Mouse (Mus musculus): ENCODE measurements around the gene Chmp1a. TPM values are rescaled to one million over a fixed set of nuclear protein-coding genes. Genes with fewer than 3 reads are reported as not detected.

Gene Chmp1a
- polyA plus RNA-seq, 1 experiment: 148 TPM

DNA sequence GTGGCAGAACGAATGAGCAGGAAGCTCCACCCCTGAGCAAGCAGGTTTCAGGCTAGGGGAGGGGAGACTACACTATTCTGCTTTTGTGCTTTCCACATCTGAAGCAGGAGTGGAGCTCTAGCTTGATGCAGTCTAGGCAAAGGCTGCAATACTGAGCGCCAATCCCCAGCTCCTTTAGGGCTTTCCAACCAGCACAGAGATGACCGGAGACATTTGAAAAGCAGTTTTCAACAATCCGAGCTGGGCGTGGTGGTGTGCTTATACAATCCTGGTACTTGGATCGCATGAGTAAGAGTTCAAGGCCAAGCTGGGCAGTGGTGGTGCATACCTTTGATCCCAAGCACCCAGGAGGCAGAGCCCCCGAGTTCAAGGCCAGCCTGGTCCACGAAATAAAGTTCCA is 20.7 kb downstream of the Chmp1a start:
- TF ChIP-seq CTCF (IDR thresholded peaks at IDR 0.05; ENCODE audit: extremely low read depth, insufficient read length, insufficient replicate concordance, low read depth, low read length) (no peak), POLR2A (IDR thresholded peaks at IDR 0.05; ENCODE audit: low read depth, low read length) (no peak)
- Histone ChIP-seq H3K36me3 (ENCODE audit: control insufficient read depth, insufficient read depth, low read length) (no peaks in the 10 kb centered on the region), H3K4me3 (ENCODE audit: low read depth, low read length) (0 out of 2 replicates have a peak overlapping the region, but pooled peaks have one; percentile 0), H3K27me3 (ENCODE audit: control insufficient read depth, insufficient read depth, low read length) (no peaks in the 10 kb centered on the region), H3K27ac (ENCODE audit: insufficient read depth, low read depth, low read length) (peak overlapping the region; percentile 75), H3K4me1 (ENCODE audit: control insufficient read depth, insufficient read depth, insufficient read length, low read length) (peaks cover 26% of the 10 kb centered on the region; the same call in 1 of the 2 replicates)
- 18% methylated on average over 8 of the region's 8 CpGs for WGBS

DNA sequence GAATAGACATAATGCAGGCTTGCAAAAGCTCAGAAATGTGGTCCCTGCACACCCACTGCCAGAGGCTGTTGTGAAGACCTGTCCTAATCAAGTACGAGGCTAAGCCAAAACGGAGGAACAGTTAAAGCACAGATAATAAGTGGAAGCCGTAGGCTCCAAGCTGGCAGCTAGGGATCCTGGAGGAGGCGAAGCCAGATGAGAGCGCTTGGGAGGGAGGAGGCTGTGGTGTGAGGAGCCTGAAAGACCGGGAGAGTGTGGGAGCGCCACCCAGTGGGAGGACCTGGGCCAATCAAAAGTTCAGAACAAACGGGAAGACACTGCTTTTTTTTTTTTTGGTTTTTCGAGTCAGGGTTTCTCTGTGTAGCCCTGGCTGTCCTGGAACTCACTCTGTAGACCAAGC is 21.9 kb downstream of the Chmp1a start:
- Histone ChIP-seq H3K36me3 (ENCODE audit: control insufficient read depth, insufficient read depth, low read length) (no peaks in the 10 kb centered on the region), H3K4me1 (ENCODE audit: control insufficient read depth, insufficient read depth, insufficient read length, low read length) (peaks cover 24% of the 10 kb centered on the region; the same call in 1 of the 2 replicates), H3K27me3 (ENCODE audit: control insufficient read depth, insufficient read depth, low read length) (no peaks in the 10 kb centered on the region), H3K4me3 (ENCODE audit: low read depth, low read length) (peak overlapping the region; percentile 25; the same call in 1 of the 2 replicates), H3K27ac (ENCODE audit: insufficient read depth, low read depth, low read length) (peak overlapping the region; percentile 57)
- TF ChIP-seq CTCF (IDR thresholded peaks at IDR 0.05; ENCODE audit: extremely low read depth, insufficient read length, insufficient replicate concordance, low read depth, low read length) (peak; percentile 67; the same call in 1 of the 2 replicates), POLR2A (IDR thresholded peaks at IDR 0.05; ENCODE audit: low read depth, low read length) (no peak)
- 2% methylated on average over 9 of the region's 9 CpGs for WGBS

DNA sequence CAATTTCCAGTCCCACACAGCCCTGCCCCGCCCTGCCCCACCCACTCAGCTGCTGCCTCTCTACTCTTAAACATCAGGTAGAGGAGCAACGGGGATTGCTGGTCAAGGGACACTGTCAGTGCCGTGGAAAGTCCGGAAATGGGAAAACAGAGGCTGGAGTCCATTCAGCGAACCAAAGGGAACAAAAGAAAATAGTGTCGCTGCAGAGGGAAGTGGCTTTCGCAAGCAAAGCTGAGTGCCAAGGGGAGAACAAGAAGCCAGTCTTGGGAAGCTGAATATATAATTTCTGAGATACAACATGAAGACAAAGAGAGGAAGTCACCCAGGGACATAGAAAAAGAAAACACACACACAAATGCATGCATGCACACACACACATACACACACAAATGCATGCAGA is 23.7 kb downstream of the Chmp1a start:
- WGBS: 16% methylated on average over 7 of the region's 7 CpGs
- TF ChIP-seq CTCF (IDR thresholded peaks at IDR 0.05; ENCODE audit: extremely low read depth, insufficient read length, insufficient replicate concordance, low read depth, low read length): no peak
- Histone ChIP-seq H3K27me3 (ENCODE audit: control insufficient read depth, insufficient read depth, low read length) (no peaks in the 10 kb centered on the region), H3K4me3 (ENCODE audit: low read depth, low read length) (no peak overlapping the region), H3K36me3 (ENCODE audit: control insufficient read depth, insufficient read depth, low read length) (no peaks in the 10 kb centered on the region), H3K4me1 (ENCODE audit: control insufficient read depth, insufficient read depth, insufficient read length, low read length) (peaks cover 24% of the 10 kb centered on the region; the same call in 1 of the 2 replicates), H3K27ac (ENCODE audit: insufficient read depth, low read depth, low read length) (peak overlapping the region; percentile 13; the same call in 1 of the 2 replicates)

DNA sequence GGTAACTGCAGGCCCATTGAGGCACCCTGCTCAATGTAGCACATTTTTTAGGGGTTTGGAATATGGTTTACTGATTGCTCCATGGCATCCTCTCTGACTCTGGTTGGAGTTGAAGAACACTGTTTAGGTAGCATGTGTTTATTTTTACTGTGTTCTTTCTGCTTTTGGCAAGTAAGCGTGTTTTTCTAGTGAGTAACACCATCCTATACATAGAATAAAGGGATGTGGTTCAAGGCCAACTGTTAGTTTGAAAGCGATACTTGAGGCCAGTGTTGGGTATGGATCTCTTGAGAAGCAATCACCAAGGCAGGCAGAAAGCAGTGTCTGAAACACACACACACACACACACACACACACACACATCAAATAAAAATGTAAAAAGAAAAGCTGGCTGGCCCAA is 24.6 kb downstream of the Chmp1a start:
- TF ChIP-seq POLR2A (IDR thresholded peaks at IDR 0.05; ENCODE audit: low read depth, low read length): no peak
- TF ChIP-seq CTCF (IDR thresholded peaks at IDR 0.05; ENCODE audit: extremely low read depth, insufficient read length, insufficient replicate concordance, low read depth, low read length): no peak
- Histone ChIP-seq H3K27ac (ENCODE audit: insufficient read depth, low read depth, low read length) (no peak overlapping the region), H3K4me3 (ENCODE audit: low read depth, low read length) (no peak overlapping the region), H3K4me1 (ENCODE audit: control insufficient read depth, insufficient read depth, insufficient read length, low read length) (peaks cover 20% of the 10 kb centered on the region; the same call in 1 of the 2 replicates), H3K27me3 (ENCODE audit: control insufficient read depth, insufficient read depth, low read length) (no peaks in the 10 kb centered on the region), H3K36me3 (ENCODE audit: control insufficient read depth, insufficient read depth, low read length) (no peaks in the 10 kb centered on the region)
- WGBS: 80% methylated on average over 2 of the region's 2 CpGs

DNA sequence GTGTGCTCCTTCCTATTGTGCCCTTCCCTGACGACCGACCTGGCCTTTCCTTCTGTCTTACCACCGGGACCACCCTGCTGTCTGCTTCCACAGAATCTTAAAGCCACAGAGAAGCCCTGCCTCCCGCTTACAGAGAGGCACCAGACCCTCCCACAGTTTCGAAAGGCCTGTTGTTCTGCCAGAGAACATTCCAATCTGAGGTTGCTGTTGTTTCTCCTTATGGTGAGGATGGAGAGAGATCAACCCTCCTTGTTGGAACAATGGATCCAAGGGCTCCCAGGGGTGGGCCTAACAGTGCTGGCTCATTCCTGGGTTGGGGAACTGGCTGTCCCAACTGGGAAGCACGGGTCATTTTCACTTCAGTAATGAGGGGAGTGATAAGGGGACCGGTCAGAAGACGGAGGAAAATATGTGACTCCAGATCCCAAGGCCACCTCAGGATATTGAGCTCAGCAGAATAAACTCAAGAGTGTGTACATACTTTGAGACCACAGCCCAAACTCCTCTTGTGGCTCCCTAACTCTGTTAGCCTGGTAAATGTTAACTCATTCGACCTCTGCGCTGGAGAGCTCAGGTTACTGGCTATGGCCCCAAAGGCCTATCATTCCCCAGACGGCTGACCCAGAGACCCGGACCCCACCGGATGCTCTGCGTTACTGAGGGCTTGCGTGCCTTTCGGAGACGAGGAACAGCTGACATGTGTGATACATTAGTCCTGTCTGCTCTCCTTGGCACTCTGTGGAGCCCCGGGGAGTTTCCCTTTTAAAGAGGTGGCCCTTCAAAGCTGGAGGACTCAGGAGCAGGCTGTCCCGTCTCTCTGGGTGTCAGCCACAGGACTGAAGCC is 26.8 kb downstream of the Chmp1a start, which contains the start of gene Dpep1:
Gene Dpep1, plus strand, starts transcription at position 677 of the 844 bp plus-strand sequence.
- no peak for TF ChIP-seq POLR2A (IDR thresholded peaks at IDR 0.05; ENCODE audit: low read depth, low read length)
- no peak for TF ChIP-seq CTCF (IDR thresholded peaks at IDR 0.05; ENCODE audit: extremely low read depth, insufficient read length, insufficient replicate concordance, low read depth, low read length)
- Histone ChIP-seq H3K27me3 (ENCODE audit: control insufficient read depth, insufficient read depth, low read length) (no peaks in the 10 kb centered on the region), H3K27ac (ENCODE audit: insufficient read depth, low read depth, low read length) (peak within 1 kb of the TSS; percentile 45), H3K4me1 (ENCODE audit: control insufficient read depth, insufficient read depth, insufficient read length, low read length) (peaks cover 17% of the 10 kb centered on the region; the same call in 1 of the 2 replicates), H3K36me3 (ENCODE audit: control insufficient read depth, insufficient read depth, low read length) (no peaks in the 10 kb centered on the region), H3K4me3 (ENCODE audit: low read depth, low read length) (peak within 1 kb of the TSS; percentile 22)
- WGBS: 50% methylated on average over 19 of the region's 19 CpGs

DNA sequence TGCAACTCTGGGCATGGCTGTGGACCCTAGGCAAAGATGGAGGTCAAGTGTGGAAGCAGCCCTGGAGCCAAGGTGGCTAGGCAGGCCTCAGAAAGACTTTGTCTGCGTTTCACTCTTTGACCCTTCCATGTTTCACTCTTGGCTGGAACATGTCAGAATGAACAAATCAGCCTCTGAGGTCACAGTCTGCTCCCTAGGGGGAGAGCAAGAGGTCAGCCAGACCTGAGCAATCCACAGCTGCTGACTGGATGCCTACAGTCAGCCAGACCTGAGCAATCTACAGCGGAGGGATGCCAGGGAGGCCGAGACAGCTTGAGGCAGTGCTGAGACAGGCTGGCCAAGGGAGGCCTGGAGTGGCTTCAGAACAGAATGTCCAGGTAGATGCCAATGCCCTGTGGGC is 31.2 kb downstream of the Chmp1a start:
- no peak overlapping the region for H3K4me3 ChIP-seq (ENCODE audit: low read depth, low read length)
- H3K36me3 ChIP-seq (ENCODE audit: control insufficient read depth, insufficient read depth, low read length): no peaks in the 10 kb centered on the region
- TF ChIP-seq CTCF (IDR thresholded peaks at IDR 0.05; ENCODE audit: extremely low read depth, insufficient read length, insufficient replicate concordance, low read depth, low read length): no peak
- no peak for TF ChIP-seq POLR2A (IDR thresholded peaks at IDR 0.05; ENCODE audit: low read depth, low read length)
- H3K27ac ChIP-seq (ENCODE audit: insufficient read depth, low read depth, low read length): no peak overlapping the region
- 75% methylated on average over 3 of the region's 3 CpGs for WGBS
- H3K4me1 ChIP-seq (ENCODE audit: control insufficient read depth, insufficient read depth, insufficient read length, low read length): peaks cover 3% of the 10 kb centered on the region; the same call in 1 of the 2 replicates
- no peaks in the 10 kb centered on the region for H3K27me3 ChIP-seq (ENCODE audit: control insufficient read depth, insufficient read depth, low read length)

DNA sequence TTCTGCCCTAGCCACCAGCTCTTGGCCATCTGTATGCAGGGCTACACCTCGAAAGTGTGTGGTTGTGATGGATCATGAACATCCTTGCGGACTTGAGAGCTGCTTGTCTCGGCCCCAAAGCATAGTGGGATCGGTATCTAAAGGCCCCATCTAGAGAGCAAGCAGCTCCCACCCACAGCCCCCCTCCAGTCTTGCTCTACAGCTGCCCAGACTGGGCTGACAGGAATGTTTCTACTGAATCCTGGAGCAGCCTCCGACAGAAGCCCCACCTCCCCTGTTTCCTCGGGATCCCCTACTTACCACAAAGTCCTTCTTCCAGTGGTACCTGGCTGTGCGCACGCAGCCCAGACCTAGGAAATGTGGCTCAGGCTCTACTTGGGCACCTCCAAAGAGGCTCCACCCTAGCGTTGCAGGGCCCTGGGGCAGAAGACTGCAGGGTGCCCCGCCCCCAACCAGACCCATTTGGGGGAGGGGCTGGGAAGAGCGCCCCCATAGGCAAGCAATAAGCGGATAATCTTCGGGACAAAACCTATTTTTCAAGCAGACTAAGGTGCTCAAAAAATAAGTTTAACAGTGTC is 54.6 kb downstream of the Chmp1a start, which contains the start of gene Sult5a1:
Gene Sult5a1, minus strand, starts transcription at position 428 of the 578 bp plus-strand sequence.
- Histone ChIP-seq H3K4me1 (ENCODE audit: control insufficient read depth, insufficient read depth, insufficient read length, low read length) (no peaks in the 10 kb centered on the region; the same call in 1 of the 2 replicates), H3K27me3 (ENCODE audit: control insufficient read depth, insufficient read depth, low read length) (no peaks in the 10 kb centered on the region), H3K27ac (ENCODE audit: insufficient read depth, low read depth, low read length) (no peak within 1 kb of the TSS), H3K4me3 (ENCODE audit: low read depth, low read length) (no peak within 1 kb of the TSS), H3K36me3 (ENCODE audit: control insufficient read depth, insufficient read depth, low read length) (no peaks in the 10 kb centered on the region)
- TF ChIP-seq POLR2A (IDR thresholded peaks at IDR 0.05; ENCODE audit: low read depth, low read length) (no peak), CTCF (IDR thresholded peaks at IDR 0.05; ENCODE audit: extremely low read depth, insufficient read length, insufficient replicate concordance, low read depth, low read length) (no peak)
- whole genome bisulfite sequencing: 31% methylated on average over 13 of the region's 13 CpGs
